9 mouse cellular contexts compared by ENCODE assay signal in genomic region chr4:155959275-155959674, GRCm38 (mm10). TPM values are rescaled to one million over a fixed set of nuclear protein-coding genes. Genes with fewer than 3 reads are reported as not detected.
A peak's percentile ranks its signal among the peaks of the same experiment; 100 is the strongest.
DNase-seq lines count a peak whose midpoint lies in the region; ATAC-seq and TF ChIP-seq lines count a peak whose summit lies in the region.
"Had no signal": no experiment of that assay in that cellular context is flagged by ENCODE, and none has a peak within 500 bp of the region (broad histone marks: within the 10 kb centered on the region; RNA-seq: fewer than 3 reads in every experiment).

No protein-coding gene starts in this region.

- no peaks in the 10 kb centered on the region for H3K79me2 ChIP-seq in CH12.LX (replicated peaks; ENCODE audit: control insufficient read depth, extremely low read depth, insufficient read depth, poor library complexity, severe bottlenecking)

- H3K27me3 ChIP-seq in CH12.LX (replicated peaks) = no peaks in the 10 kb centered on the region
- no peaks in the 10 kb centered on the region for H3K27me3 ChIP-seq in heart, embryonic 14.5 days (ENCODE audit: control insufficient read depth, insufficient read depth, low read length)
- no peaks in the 10 kb centered on the region for H3K27me3 ChIP-seq in lung, embryonic 14.5 days (ENCODE audit: insufficient read depth, low read length)
- H3K27me3 ChIP-seq: heart, embryonic 13.5 days had no signal

- WGBS in heart, embryonic 14.5 days = 8% methylated on average over 5 of the region's 5 CpGs
- 8% methylated on average over 5 of the region's 5 CpGs for WGBS in lung, embryonic 14.5 days

- H3K9me3 ChIP-seq in CH12.LX (replicated peaks; ENCODE audit: low read length) = no peaks in the 10 kb centered on the region
- H3K9me3 ChIP-seq in heart, embryonic 14.5 days (ENCODE audit: control insufficient read depth, low read length) = no peaks in the 10 kb centered on the region
- H3K9me3 ChIP-seq in lung, embryonic 14.5 days (ENCODE audit: low read depth, low read length) = no peaks in the 10 kb centered on the region
- H3K9me3 ChIP-seq: heart, embryonic 13.5 days had no signal

- peak; percentile 87 for TF ChIP-seq RAD21 in CH12.LX (IDR thresholded peaks at IDR 0.05; ENCODE audit: low read depth, low read length)

- no peak overlapping the region for H3K27ac ChIP-seq in CH12.LX (ENCODE audit: insufficient read depth, low read depth)
- no peak overlapping the region for H3K27ac ChIP-seq in bone marrow macrophage, adult 2 months (ENCODE audit: insufficient read depth, low read depth, low read length)
- no peak overlapping the region for H3K27ac ChIP-seq in heart, embryonic 14.5 days (replicated peaks in 1 of 2; ENCODE audit: control insufficient read depth in 1 of 2, insufficient read depth in 1 of 2, low read depth in 2 of 2, low read length in 2 of 2)
- no peak overlapping the region for H3K27ac ChIP-seq in lung, embryonic 14.5 days (ENCODE audit: low read depth)
- H3K27ac ChIP-seq: heart, embryonic 13.5 days had no signal

- TF ChIP-seq EP300 in CH12.LX (IDR thresholded peaks at IDR 0.05; ENCODE audit: low read length) = no peak

- no peak overlapping the region for H3K9ac ChIP-seq in CH12.LX (ENCODE audit: insufficient read depth, low read depth)
- H3K9ac ChIP-seq in heart, embryonic 14.5 days (ENCODE audit: low read length) = no peak overlapping the region
- no peak overlapping the region for H3K9ac ChIP-seq in lung, embryonic 14.5 days
- H3K9ac ChIP-seq: heart, embryonic 13.5 days had no signal

- no peak overlapping the region for H3K4me3 ChIP-seq in CH12.LX (replicated peaks in 1 of 3; ENCODE audit: low read depth in 2 of 3, low read length in 2 of 3, poor library complexity in 1 of 3)
- H3K4me3 ChIP-seq in bone marrow macrophage, adult 2 months (ENCODE audit: insufficient read depth, low read length) = no peak overlapping the region
- no peak overlapping the region for H3K4me3 ChIP-seq in heart, embryonic 14.5 days (ENCODE audit: control insufficient read depth in 1 of 2, insufficient read depth in 1 of 2, low read depth in 1 of 2, low read length in 2 of 2)
- no peak overlapping the region for H3K4me3 ChIP-seq in lung, embryonic 14.5 days (ENCODE audit: low read depth, low read length)
- H3K4me3 ChIP-seq: heart, embryonic 13.5 days had no signal

- H3K36me3 ChIP-seq in CH12.LX (replicated peaks in 1 of 2; ENCODE audit: control insufficient read depth in 1 of 2, insufficient read depth in 1 of 2, low read length in 1 of 2) = peaks cover 40 to 65% of the 10 kb centered on the region in 2 experiments
- peaks cover 49% of the 10 kb centered on the region for H3K36me3 ChIP-seq in heart, embryonic 14.5 days (ENCODE audit: control insufficient read depth, insufficient read depth, low read length)
- peaks cover 54% of the 10 kb centered on the region for H3K36me3 ChIP-seq in lung, embryonic 14.5 days (ENCODE audit: insufficient read depth)

- dilution Hi-C loops in CH12.LX (cut with MboI; ENCODE audit: extremely low pct_ligation_motif_present, extremely low pct_unique_long_range_greater_than_20kb, low sequenced_read_pairs) = no loop called here

- H3K4me2 ChIP-seq in CH12.LX (ENCODE audit: insufficient read depth, low read depth, poor library complexity, severe bottlenecking) = no peak overlapping the region
- no peak overlapping the region for H3K4me2 ChIP-seq in heart, embryonic 14.5 days (ENCODE audit: low read length)
- no peak overlapping the region for H3K4me2 ChIP-seq in lung, embryonic 14.5 days
- H3K4me2 ChIP-seq: heart, embryonic 13.5 days had no signal

- peak; percentile 82 for DNase-seq in CH12.LX (ENCODE audit: extremely low read depth)
- peak; percentile 78 for DNase-seq in layer of hippocampus, adult 11-12 months (ENCODE audit: low spot score)
- DNase-seq in lung, embryonic 14.5 days = peak; percentile 95
- DNase-seq in ovary, postnatal 14 days (ENCODE audit: low spot score) = peak; percentile 60
- DNase-seq in thymus, postnatal 0 days (ENCODE audit: low spot score) = peak; percentile 84

- in situ Hi-C loops in CH12.LX (cut with MboI; ENCODE audit: low pct_ligation_motif_present, low pct_unique_long_range_greater_than_20kb, low sequenced_read_pairs) = no loop called here

- peak; percentile 66 to 92 for TF ChIP-seq CTCF in CH12.LX (conservative IDR thresholded peaks at IDR 0.05 in 1 of 2, IDR thresholded peaks at IDR 0.05 in 1 of 2; ENCODE audit: low read depth in 2 of 2, low read length in 2 of 2)
- peak; percentile 78 for TF ChIP-seq CTCF in bone marrow macrophage, adult 2 months (IDR thresholded peaks at IDR 0.05; ENCODE audit: low read depth, low read length)
- TF ChIP-seq CTCF in lung, embryonic 14.5 days (IDR thresholded peaks at IDR 0.05; ENCODE audit: low read depth) = peak; percentile 86

- 0 out of 2 replicates have a peak, but pooled peaks have one; percentile 33 for TF ChIP-seq POLR2A in CH12.LX (IDR thresholded peaks at IDR 0.05; ENCODE audit: low read depth, low read length)
- no peak for TF ChIP-seq POLR2A in bone marrow macrophage, adult 2 months (IDR thresholded peaks at IDR 0.05; ENCODE audit: borderline replicate concordance, low read depth, low read length)

- ATAC-seq in erythroblast, adult 5-6 weeks (replicated peaks; ENCODE audit: low FRiP score, poor library complexity, severe bottlenecking) = peak; percentile 64
- ATAC-seq in heart, embryonic 14.5 days (ENCODE audit: insufficient number of reproducible peaks, insufficient read depth, low FRiP score, low read depth) = peak; percentile 28; the same call in 1 of the 2 replicates
- ATAC-seq in lung, embryonic 14.5 days (ENCODE audit: insufficient read depth) = peak; percentile 47; the same call in 1 of the 2 replicates

- peaks cover 0 to 28% of the 10 kb centered on the region in 2 experiments; a peak in 2 of 4 replicates for H3K4me1 ChIP-seq in CH12.LX (ENCODE audit: control insufficient read depth in 1 of 2, insufficient read depth in 2 of 2)
- peaks cover 16% of the 10 kb centered on the region for H3K4me1 ChIP-seq in bone marrow macrophage, adult 2 months (ENCODE audit: control insufficient read depth, insufficient read depth, low read length)
- H3K4me1 ChIP-seq in heart, embryonic 14.5 days (ENCODE audit: control insufficient read depth in 2 of 2, insufficient read depth in 2 of 2, low read length in 2 of 2) = peaks cover 8 to 9% of the 10 kb centered on the region in 2 experiments
- H3K4me1 ChIP-seq in lung, embryonic 14.5 days (ENCODE audit: insufficient read depth) = peaks cover 7% of the 10 kb centered on the region; the same call in 1 of the 2 replicates

RNA-seq across cellular contexts. Expression of gene C1qtnf12, which starts 2.8 kb away (rescaled TPM):
- 21.0 and 21.1 TPM in 2 replicates for total RNA-seq in CH12.LX (2012; rRNA removed)
- 24.5 and 25.3 TPM in 2 replicates for total RNA-seq in CH12.LX (2014; rRNA removed)
- polyA plus RNA-seq in CH12.LX (2012; ENCODE audit: insufficient read length, low read depth) = 25.0 and 27.6 TPM in 2 replicates
- polyA plus RNA-seq in bone marrow macrophage, adult 2 months (2012; ENCODE audit: insufficient read depth, insufficient read length, missing spikeins) = 32.4 and 42.7 TPM in 2 replicates
- 99.9 and 100 TPM in 2 replicates for total RNA-seq in erythroblast, adult 5-6 weeks (2015; ENCODE audit: low replicate concordance)
- 21.5 and 35.8 TPM in 2 replicates for total RNA-seq in erythroblast, adult 5-6 weeks (2017; ENCODE audit: low replicate concordance)
- 26.8 and 29.2 TPM in 2 replicates for polyA plus RNA-seq in heart, embryonic 14.5 days (2014; fragmentation: Nextera tagmentation; extraction: Ambion mirVana)
- 35.9 and 43.5 TPM in 2 replicates for polyA plus RNA-seq in lung, embryonic 14.5 days (2014; fragmentation: Nextera tagmentation; extraction: Ambion mirVana)
- 14.9 and 19.3 TPM in 2 replicates for polyA plus RNA-seq in thymus, postnatal 0 days (2015; fragmentation: Nextera tagmentation; extraction: Ambion mirVana)

RNA-seq across cellular contexts. Expression of gene Ube2j2, which starts 15.6 kb away (rescaled TPM):
- total RNA-seq in CH12.LX (2012; rRNA removed) = 73.5 and 112 TPM in 2 replicates
- total RNA-seq in CH12.LX (2014; rRNA removed) = 137 and 145 TPM in 2 replicates
- 144 and 150 TPM in 2 replicates for polyA plus RNA-seq in CH12.LX (2012; ENCODE audit: insufficient read length, low read depth)
- 78.3 and 85.9 TPM in 2 replicates for polyA plus RNA-seq in bone marrow macrophage, adult 2 months (2012; ENCODE audit: insufficient read depth, insufficient read length, missing spikeins)
- total RNA-seq in erythroblast, adult 5-6 weeks (2015; ENCODE audit: low replicate concordance) = 9.4 and 19.4 TPM in 2 replicates
- 25.6 and 41.3 TPM in 2 replicates for total RNA-seq in erythroblast, adult 5-6 weeks (2017; ENCODE audit: low replicate concordance)
- polyA plus RNA-seq in heart, embryonic 14.5 days (2014; fragmentation: Nextera tagmentation; extraction: Ambion mirVana) = 75.5 and 98.6 TPM in 2 replicates
- polyA plus RNA-seq in lung, embryonic 14.5 days (2014; fragmentation: Nextera tagmentation; extraction: Ambion mirVana) = 124 and 127 TPM in 2 replicates
- polyA plus RNA-seq in thymus, postnatal 0 days (2015; fragmentation: Nextera tagmentation; extraction: Ambion mirVana) = 117 and 128 TPM in 2 replicates

RNA-seq across cellular contexts. Expression of gene B3galt6, which starts 33.2 kb away (rescaled TPM):
- 10.1 and 11.3 TPM in 2 replicates for total RNA-seq in CH12.LX (2012; rRNA removed)
- total RNA-seq in CH12.LX (2014; rRNA removed) = 8.6 and 9.9 TPM in 2 replicates
- polyA plus RNA-seq in CH12.LX (2012; ENCODE audit: insufficient read length, low read depth) = 3.1 and 3.4 TPM in 2 replicates
- polyA plus RNA-seq in bone marrow macrophage, adult 2 months (2012; ENCODE audit: insufficient read depth, insufficient read length, missing spikeins) = 1.7 and 2.3 TPM in 2 replicates
- total RNA-seq in erythroblast, adult 5-6 weeks (2015; ENCODE audit: low replicate concordance) = 1.0 and 4.4 TPM in 2 replicates
- 1.2 and 1.4 TPM in 2 replicates for total RNA-seq in erythroblast, adult 5-6 weeks (2017; ENCODE audit: low replicate concordance)
- 8.9 and 11.5 TPM in 2 replicates for polyA plus RNA-seq in heart, embryonic 14.5 days (2014; fragmentation: Nextera tagmentation; extraction: Ambion mirVana)
- 17.1 and 18.2 TPM in 2 replicates for polyA plus RNA-seq in lung, embryonic 14.5 days (2014; fragmentation: Nextera tagmentation; extraction: Ambion mirVana)
- polyA plus RNA-seq in thymus, postnatal 0 days (2015; fragmentation: Nextera tagmentation; extraction: Ambion mirVana) = 8.4 and 10.7 TPM in 2 replicates

RNA-seq across cellular contexts. Expression of gene Sdf4, which starts 33.4 kb away (rescaled TPM):
- 193 and 211 TPM in 2 replicates for total RNA-seq in CH12.LX (2012; rRNA removed)
- 210 and 227 TPM in 2 replicates for total RNA-seq in CH12.LX (2014; rRNA removed)
- polyA plus RNA-seq in CH12.LX (2012; ENCODE audit: insufficient read length, low read depth) = 167 and 193 TPM in 2 replicates
- polyA plus RNA-seq in bone marrow macrophage, adult 2 months (2012; ENCODE audit: insufficient read depth, insufficient read length, missing spikeins) = 197 and 213 TPM in 2 replicates
- total RNA-seq in erythroblast, adult 5-6 weeks (2015; ENCODE audit: low replicate concordance) = 11.1 and 16.7 TPM in 2 replicates
- 101 and 127 TPM in 2 replicates for total RNA-seq in erythroblast, adult 5-6 weeks (2017; ENCODE audit: low replicate concordance)
- polyA plus RNA-seq in heart, embryonic 14.5 days (2014; fragmentation: Nextera tagmentation; extraction: Ambion mirVana) = 133 and 137 TPM in 2 replicates
- polyA plus RNA-seq in lung, embryonic 14.5 days (2014; fragmentation: Nextera tagmentation; extraction: Ambion mirVana) = 152 TPM in 2 replicates
- polyA plus RNA-seq in thymus, postnatal 0 days (2015; fragmentation: Nextera tagmentation; extraction: Ambion mirVana) = 187 and 194 TPM in 2 replicates

RNA-seq across cellular contexts. Expression of gene Tnfrsf4, which starts 54.4 kb away (rescaled TPM):
- 21.7 and 28.2 TPM in 2 replicates for total RNA-seq in CH12.LX (2012; rRNA removed)
- 73.5 and 86.1 TPM in 2 replicates for total RNA-seq in CH12.LX (2014; rRNA removed)
- 63.8 and 81.1 TPM in 2 replicates for polyA plus RNA-seq in CH12.LX (2012; ENCODE audit: insufficient read length, low read depth)
- 1.5 and 1.7 TPM in 2 replicates for polyA plus RNA-seq in bone marrow macrophage, adult 2 months (2012; ENCODE audit: insufficient read depth, insufficient read length, missing spikeins)
- total RNA-seq in erythroblast, adult 5-6 weeks (2015; ENCODE audit: low replicate concordance) = 5.2 TPM in 1 of 2 replicates, not detected in the other
- 5.5 TPM in 1 of 2 replicates, not detected in the other for total RNA-seq in erythroblast, adult 5-6 weeks (2017; ENCODE audit: low replicate concordance)
- 0.51 and 0.57 TPM in 2 replicates for polyA plus RNA-seq in heart, embryonic 14.5 days (2014; fragmentation: Nextera tagmentation; extraction: Ambion mirVana)
- polyA plus RNA-seq in lung, embryonic 14.5 days (2014; fragmentation: Nextera tagmentation; extraction: Ambion mirVana) = 0.47 and 0.60 TPM in 2 replicates
- polyA plus RNA-seq in thymus, postnatal 0 days (2015; fragmentation: Nextera tagmentation; extraction: Ambion mirVana) = 7.9 and 9.5 TPM in 2 replicates
